Mouse (Mus musculus): ENCODE measurements around the gene Rnf130. TPM values are rescaled to one million over a fixed set of nuclear protein-coding genes. Genes with fewer than 3 reads are reported as not detected.

Rnf130 gene
- polyA plus RNA-seq, 1 experiment from 2014 or later, result 68.2 TPM

DNA sequence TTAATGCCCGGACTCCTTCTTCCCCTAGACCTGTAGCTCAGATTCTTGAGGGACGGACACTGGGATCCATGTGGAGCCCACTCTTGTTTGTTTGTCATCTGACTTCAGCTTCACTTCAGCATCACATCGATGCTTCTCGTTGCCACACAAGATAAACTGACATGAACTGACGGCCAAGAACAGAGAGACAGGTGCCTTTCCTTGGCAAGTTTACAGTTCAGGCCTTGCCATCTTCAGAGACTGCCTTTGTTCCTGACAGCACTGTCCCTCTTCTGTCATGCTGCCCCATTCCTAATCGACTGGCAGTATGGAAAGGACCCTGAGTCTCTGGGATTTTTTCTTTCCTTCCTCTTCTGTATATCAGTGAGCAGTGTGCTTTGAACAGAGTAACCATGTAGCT is 33.9 kb downstream of the Rnf130 start:
- no peak overlapping the region for H3K9ac ChIP-seq
- ATAC-seq (replicated peaks), result no peak
- no peaks in the 10 kb centered on the region for H3K36me3 ChIP-seq (replicated peaks)
- no peak overlapping the region for H3K27ac ChIP-seq
- no peaks in the 10 kb centered on the region for H3K4me1 ChIP-seq
- no peak overlapping the region for H3K4me2 ChIP-seq
- 93% methylated on average over 6 of the region's 6 CpGs for whole genome bisulfite sequencing
- H3K4me3 ChIP-seq, result no peak overlapping the region
- no peaks in the 10 kb centered on the region for H3K9me3 ChIP-seq
- no peaks in the 10 kb centered on the region for H3K27me3 ChIP-seq (replicated peaks)

DNA sequence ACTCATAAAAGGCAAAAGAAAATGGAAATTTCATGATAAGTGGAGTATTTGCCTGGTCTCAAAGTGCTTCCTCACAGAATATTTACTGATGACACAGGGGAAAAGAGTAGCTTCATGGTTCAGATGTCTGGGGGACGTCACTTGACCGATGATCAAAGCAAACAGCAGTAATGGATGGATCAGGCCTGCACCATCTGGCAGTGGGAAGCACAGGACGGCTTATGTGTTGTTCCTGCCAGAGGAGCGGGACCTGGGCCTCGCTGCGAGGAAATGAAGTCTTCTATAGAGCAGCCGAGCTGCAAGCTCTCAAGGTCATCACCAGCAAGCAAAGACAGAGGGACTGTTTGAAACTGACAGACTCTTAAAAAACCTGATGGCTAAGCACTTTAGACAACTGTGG is 37.0 kb downstream of the Rnf130 start:
- Histone ChIP-seq H3K36me3 (replicated peaks) (no peaks in the 10 kb centered on the region), H3K4me1 (no peaks in the 10 kb centered on the region), H3K4me3 (no peak overlapping the region), H3K9me3 (no peaks in the 10 kb centered on the region), H3K9ac (no peak overlapping the region), H3K27ac (no peak overlapping the region), H3K27me3 (replicated peaks) (no peaks in the 10 kb centered on the region), H3K4me2 (no peak overlapping the region)
- ATAC-seq (replicated peaks), result no peak
- WGBS, result 49% methylated on average over 7 of the region's 7 CpGs

DNA sequence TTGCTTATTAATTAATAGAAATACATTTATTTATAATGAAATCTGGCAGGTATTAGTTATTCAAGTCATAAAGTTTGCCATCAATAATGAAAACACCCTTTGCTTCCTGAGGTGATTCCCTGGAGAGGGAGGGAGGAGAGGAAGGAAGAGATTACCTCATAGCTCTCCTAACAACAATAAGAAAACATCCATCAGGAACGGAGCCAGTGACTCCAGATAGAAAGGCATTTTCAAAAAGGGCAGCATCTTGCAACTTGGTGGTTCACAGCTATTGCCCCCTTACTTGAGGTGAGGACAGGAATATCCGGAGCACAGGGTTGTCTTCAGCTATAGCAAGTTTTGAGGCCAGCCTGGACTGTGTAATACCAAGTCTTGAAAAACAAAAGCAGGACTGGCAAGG is 40.9 kb downstream of the Rnf130 start:
- Histone ChIP-seq H3K27me3 (replicated peaks) (no peaks in the 10 kb centered on the region), H3K4me1 (peaks cover 3% of the 10 kb centered on the region; the same call in 1 of the 2 replicates), H3K9me3 (no peaks in the 10 kb centered on the region), H3K4me3 (no peak overlapping the region), H3K27ac (no peak overlapping the region), H3K36me3 (replicated peaks) (no peaks in the 10 kb centered on the region), H3K9ac (no peak overlapping the region), H3K4me2 (no peak overlapping the region)
- no peak for ATAC-seq (replicated peaks)
- WGBS, result 65% methylated on average over 2 of the region's 2 CpGs

DNA sequence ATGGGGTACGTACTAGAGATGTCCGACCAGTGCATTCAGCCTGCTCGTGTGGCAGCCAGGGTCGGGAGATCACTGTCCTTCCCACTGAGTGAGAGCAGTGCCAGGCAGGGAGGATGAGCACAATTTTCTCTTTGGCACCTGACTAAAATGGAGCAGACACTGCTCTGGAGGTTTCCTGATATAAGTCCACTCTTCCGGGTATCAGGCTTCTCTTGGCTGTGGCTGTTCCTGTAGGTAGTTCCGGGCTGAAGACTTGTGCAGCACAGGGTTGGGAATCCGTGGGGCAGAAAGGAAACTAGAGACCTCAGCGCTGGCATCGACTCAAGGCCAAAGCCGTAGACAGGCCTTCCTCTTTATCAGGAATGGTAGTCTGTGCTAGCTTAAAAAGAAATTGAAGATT is 48.7 kb downstream of the Rnf130 start:
- Histone ChIP-seq H3K27ac (no peak overlapping the region), H3K27me3 (replicated peaks) (no peaks in the 10 kb centered on the region), H3K9me3 (no peaks in the 10 kb centered on the region), H3K4me2 (no peak overlapping the region), H3K36me3 (replicated peaks) (no peaks in the 10 kb centered on the region), H3K4me1 (peaks cover 10% of the 10 kb centered on the region), H3K9ac (no peak overlapping the region), H3K4me3 (no peak overlapping the region)
- 89% methylated on average over 10 of the region's 10 CpGs for WGBS
- no peak for ATAC-seq (replicated peaks)

DNA sequence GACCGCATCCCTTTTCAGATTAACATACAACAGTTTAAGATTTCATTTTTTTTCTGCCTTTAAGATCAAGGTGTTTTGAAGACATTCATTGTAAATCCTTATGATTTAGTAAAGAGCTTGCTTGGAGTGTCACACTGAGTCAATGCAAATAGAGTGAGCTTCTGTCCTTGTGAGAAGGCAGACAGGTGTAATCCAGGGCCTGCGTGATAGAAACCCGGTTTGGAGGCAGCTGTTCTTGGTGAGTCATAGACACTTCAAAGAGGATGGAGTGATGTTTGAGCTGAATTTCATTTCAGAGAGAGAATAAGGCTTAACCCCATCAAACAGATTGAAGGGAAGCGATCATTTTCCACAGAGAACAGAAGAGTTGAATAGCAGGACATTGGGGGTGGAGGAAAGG is 51.6 kb downstream of the Rnf130 start:
- Histone ChIP-seq H3K9ac (no peak overlapping the region), H3K4me2 (no peak overlapping the region), H3K4me1 (peaks cover 7% of the 10 kb centered on the region), H3K4me3 (no peak overlapping the region), H3K27me3 (replicated peaks) (no peaks in the 10 kb centered on the region), H3K36me3 (replicated peaks) (no peaks in the 10 kb centered on the region), H3K9me3 (no peaks in the 10 kb centered on the region), H3K27ac (no peak overlapping the region)
- ATAC-seq (replicated peaks), result no peak
- 74% methylated on average over 4 of the region's 4 CpGs for WGBS

DNA sequence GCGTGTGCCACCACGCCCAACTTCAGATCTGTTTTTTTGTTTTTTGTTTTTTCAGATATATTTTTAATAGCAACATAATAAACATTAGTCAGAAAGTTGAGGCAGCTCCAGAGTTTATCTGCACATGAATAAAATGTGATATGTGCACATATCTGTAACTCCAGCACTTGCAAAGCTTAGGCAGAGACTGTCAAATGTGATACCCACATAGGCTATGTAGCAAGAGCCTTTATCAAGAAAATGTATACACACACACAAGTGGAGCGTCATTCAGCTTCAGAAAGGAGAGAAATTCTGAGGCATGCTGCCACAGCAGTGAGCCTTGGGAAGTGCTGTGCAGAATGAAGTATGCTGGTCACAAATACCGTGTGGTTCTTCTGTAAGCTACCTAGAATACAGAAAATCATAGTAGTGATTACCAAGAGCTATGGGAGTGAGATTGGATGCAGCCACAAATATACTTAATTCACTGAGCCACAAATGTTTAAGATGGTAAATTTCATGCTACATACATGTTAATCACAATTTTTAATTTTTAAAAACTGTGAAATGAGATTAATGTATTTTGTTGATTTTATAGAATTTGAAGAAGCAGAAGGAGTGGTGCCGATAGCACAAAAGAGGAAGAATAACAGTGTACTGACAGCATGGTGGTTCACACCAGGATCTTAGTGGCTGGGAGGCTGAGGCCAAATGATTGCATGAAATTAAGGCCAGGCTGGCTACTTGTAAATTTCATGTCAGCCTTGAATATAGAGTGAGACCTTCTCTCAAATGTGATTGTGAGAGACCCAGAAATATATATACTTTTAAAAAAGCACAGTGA is 56.4 kb downstream of the Rnf130 start:
- WGBS, result 93% methylated on average over 5 of the region's 5 CpGs
- Histone ChIP-seq H3K27ac (no peak overlapping the region), H3K4me3 (no peak overlapping the region), H3K4me2 (no peak overlapping the region), H3K9ac (no peak overlapping the region), H3K27me3 (replicated peaks) (no peaks in the 10 kb centered on the region), H3K9me3 (no peaks in the 10 kb centered on the region), H3K4me1 (peaks cover 7% of the 10 kb centered on the region; the same call in 1 of the 2 replicates), H3K36me3 (replicated peaks) (no peaks in the 10 kb centered on the region)
- ATAC-seq (replicated peaks), result no peak

DNA sequence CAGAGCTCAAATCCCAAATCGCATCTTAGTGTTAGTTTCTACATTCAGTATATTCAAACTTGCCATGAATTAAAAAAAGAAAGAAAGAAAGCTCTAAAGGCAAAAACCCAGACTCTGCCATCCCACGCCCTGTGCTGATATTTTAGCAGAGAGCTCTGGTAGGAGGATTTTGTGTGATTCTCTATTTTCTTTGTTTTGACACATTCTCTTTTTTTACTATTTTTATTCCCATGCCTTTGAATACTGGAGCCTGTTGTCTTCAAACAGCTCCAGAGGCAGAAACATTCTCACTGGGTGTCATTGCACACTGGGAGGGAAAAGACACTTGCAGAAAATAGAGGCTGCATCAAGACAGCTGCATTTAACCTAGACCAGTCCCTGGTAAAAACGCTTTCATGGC is 61.1 kb downstream of the Rnf130 start:
- peaks cover 17% of the 10 kb centered on the region for H3K36me3 ChIP-seq (replicated peaks)
- peaks cover 18% of the 10 kb centered on the region for H3K4me1 ChIP-seq
- WGBS, result 89% methylated on average over 3 of the region's 3 CpGs
- ATAC-seq (replicated peaks), result no peak
- no peaks in the 10 kb centered on the region for H3K9me3 ChIP-seq
- H3K4me3 ChIP-seq, result no peak overlapping the region
- H3K27ac ChIP-seq, result no peak overlapping the region
- H3K9ac ChIP-seq, result no peak overlapping the region
- H3K4me2 ChIP-seq, result no peak overlapping the region
- H3K27me3 ChIP-seq (replicated peaks), result no peaks in the 10 kb centered on the region

DNA sequence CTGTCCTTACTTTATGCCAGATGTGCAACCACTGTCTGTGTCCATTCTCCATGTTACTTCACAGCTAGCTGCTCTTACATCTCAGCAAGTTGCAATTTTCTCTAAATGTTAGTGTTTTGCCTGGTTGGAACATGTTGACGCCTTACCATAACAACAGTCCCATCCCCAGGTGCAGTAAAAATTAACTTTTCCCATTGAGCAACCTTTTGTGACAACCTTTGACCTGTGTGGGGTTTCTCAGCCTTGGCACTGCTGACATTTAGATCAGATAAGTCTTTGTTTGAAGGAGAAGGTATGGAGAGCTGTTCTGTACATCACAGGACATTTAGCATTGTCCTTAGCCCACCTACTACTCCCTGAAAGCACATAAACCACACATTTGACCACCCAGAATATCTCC is 64.7 kb downstream of the Rnf130 start:
- H3K9ac ChIP-seq, result no peak overlapping the region
- peaks cover 22% of the 10 kb centered on the region for H3K4me1 ChIP-seq
- no peak overlapping the region for H3K4me3 ChIP-seq
- peaks cover 20% of the 10 kb centered on the region for H3K36me3 ChIP-seq (replicated peaks)
- 90% methylated on average over 1 of the region's 1 CpGs for WGBS
- no peaks in the 10 kb centered on the region for H3K27me3 ChIP-seq (replicated peaks)
- no peak overlapping the region for H3K4me2 ChIP-seq
- H3K27ac ChIP-seq, result peak overlapping the region; percentile 1; the same call in 1 of the 2 replicates
- ATAC-seq (replicated peaks), result no peak
- no peaks in the 10 kb centered on the region for H3K9me3 ChIP-seq

DNA sequence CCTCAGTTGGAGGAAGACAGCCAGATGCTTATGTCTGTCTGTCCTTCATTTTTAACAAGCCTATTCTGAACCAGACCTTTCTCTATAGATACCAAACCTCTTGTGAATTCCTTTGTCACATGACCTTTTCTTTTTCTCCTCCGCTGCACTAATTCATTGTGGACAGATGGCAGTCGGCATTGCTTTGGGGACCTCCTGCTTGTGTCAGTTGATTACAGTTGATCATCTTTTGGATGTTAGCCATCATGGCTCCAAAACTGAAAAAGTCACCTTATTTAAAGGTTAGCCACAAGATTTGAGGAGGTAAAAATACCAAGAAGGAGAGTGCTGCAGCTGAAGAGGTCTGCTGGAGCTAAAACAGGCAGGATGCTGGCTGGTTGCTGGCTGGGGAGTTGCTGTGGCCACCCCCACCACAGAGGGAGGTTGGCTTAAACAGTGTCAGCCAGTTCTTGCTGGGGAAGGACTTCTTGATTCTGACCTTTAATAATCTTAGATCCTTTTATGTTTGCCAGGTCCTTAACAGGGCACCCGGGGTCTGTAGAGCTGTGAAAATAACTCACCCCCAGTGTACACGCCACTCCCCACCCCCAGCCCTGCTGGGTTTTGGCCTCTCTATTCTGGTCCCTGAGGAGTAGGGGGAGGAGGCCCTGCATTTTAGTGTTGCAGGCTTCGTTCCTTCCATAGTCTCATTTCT is 66.0 kb downstream of the Rnf130 start:
- Histone ChIP-seq H3K9ac (no peak overlapping the region), H3K27me3 (replicated peaks) (no peaks in the 10 kb centered on the region), H3K36me3 (replicated peaks) (peaks cover 29% of the 10 kb centered on the region), H3K4me2 (no peak overlapping the region), H3K9me3 (no peaks in the 10 kb centered on the region), H3K4me3 (no peak overlapping the region), H3K27ac (no peak overlapping the region), H3K4me1 (peaks cover 17% of the 10 kb centered on the region)
- 37% methylated on average over 5 of the region's 5 CpGs for WGBS
- ATAC-seq (replicated peaks), result no peak

DNA sequence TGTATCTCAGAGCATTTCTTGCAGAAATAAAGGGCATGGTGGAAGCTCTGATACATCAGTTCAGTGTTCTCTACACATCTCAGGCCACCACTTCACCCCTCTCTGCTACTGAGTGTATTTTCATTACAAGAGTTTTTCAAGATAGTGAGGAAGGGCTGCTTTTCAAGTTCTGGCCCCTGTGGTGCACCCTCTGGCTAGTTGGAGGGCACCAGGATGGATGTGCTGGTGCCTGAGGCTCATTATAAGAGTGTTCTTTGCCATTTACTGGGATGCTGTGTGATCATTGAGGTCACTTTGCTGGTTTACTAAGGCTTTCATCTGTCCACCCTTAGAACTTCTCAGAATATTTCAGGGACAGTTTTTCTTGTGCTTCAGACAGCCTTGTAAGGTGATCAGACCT is 66.5 kb downstream of the Rnf130 start:
- Histone ChIP-seq H3K9ac (no peak overlapping the region), H3K36me3 (replicated peaks) (peaks cover 33% of the 10 kb centered on the region), H3K27me3 (replicated peaks) (no peaks in the 10 kb centered on the region), H3K9me3 (no peaks in the 10 kb centered on the region), H3K4me2 (no peak overlapping the region), H3K4me3 (no peak overlapping the region), H3K4me1 (peaks cover 17% of the 10 kb centered on the region), H3K27ac (no peak overlapping the region)
- ATAC-seq (replicated peaks), result 0 out of 2 replicates have a peak, but pooled peaks have one; percentile 30

DNA sequence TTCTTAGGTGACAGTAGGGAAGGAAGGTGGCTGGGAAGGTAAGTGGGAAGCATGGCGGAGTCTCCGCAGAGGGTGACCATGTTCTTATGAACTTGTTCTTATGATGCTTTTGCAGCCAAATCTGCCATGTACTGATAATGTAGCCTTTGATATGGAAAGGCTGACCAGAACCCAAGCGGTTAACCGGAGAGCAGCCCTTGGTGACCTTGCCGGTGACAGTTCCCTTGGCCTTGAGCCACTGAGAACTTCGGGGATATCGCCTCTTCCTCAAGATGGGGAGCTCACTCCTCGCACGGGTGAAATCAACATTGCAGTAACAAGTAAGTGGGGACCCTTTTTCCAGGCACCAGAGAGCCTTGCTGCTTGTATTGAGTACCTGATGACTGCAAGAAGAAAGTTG is 70.5 kb downstream of the Rnf130 start:
- no peaks in the 10 kb centered on the region for H3K9me3 ChIP-seq
- H3K27ac ChIP-seq, result no peak overlapping the region
- WGBS, result 93% methylated on average over 9 of the region's 9 CpGs
- ATAC-seq (replicated peaks), result no peak
- H3K36me3 ChIP-seq (replicated peaks), result peaks cover 26% of the 10 kb centered on the region; the same call in 1 of the 2 replicates
- no peak overlapping the region for H3K4me2 ChIP-seq
- no peaks in the 10 kb centered on the region for H3K27me3 ChIP-seq (replicated peaks)
- H3K9ac ChIP-seq, result no peak overlapping the region
- no peak overlapping the region for H3K4me3 ChIP-seq
- peaks cover 11% of the 10 kb centered on the region for H3K4me1 ChIP-seq

DNA sequence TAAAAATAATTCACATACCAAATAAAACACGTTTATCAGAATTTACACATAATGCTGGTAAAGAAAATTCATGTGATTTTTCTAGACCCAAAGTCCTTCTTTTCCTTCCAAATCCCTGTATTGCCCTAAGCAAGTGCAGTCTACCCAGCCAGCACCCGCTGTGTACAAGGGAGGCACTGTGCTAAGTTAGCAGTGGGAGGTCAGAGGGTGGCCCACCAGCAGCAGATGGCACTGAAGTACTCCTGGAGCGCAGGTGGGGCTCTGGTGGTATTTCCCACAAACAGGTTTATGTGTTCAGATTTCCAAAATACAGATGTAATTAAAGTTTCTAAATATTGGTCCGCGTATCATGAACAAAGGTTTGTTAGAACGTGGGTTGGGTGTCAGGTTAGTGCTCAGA is 71.9 kb downstream of the Rnf130 start:
- no peak overlapping the region for H3K4me2 ChIP-seq
- ATAC-seq (replicated peaks), result no peak
- H3K4me3 ChIP-seq, result no peak overlapping the region
- no peak overlapping the region for H3K27ac ChIP-seq
- H3K9me3 ChIP-seq, result no peaks in the 10 kb centered on the region
- H3K27me3 ChIP-seq (replicated peaks), result no peaks in the 10 kb centered on the region
- H3K36me3 ChIP-seq (replicated peaks), result peaks cover 26% of the 10 kb centered on the region; the same call in 1 of the 2 replicates
- H3K4me1 ChIP-seq, result no peaks in the 10 kb centered on the region
- H3K9ac ChIP-seq, result no peak overlapping the region
- WGBS, result 94% methylated on average over 6 of the region's 6 CpGs
